8 mouse cellular contexts compared by ENCODE assay signal in genomic region chr3:76074060-76074707, GRCm38 (mm10). TPM values are rescaled to one million over a fixed set of nuclear protein-coding genes. Genes with fewer than 3 reads are reported as not detected.
A peak's percentile ranks its signal among the peaks of the same experiment; 100 is the strongest.
DNase-seq lines count a peak whose midpoint lies in the region; ATAC-seq lines count a peak whose summit lies in the region.

Fstl5 (plus strand) TSS chr3:76074270.

- H3K9ac ChIP-seq in midbrain, embryonic 15.5 days = peak within 1 kb of the TSS; percentile 60
- no peak within 1 kb of the TSS for H3K9ac ChIP-seq in stomach, embryonic 15.5 days

- 0 out of 2 replicates have a peak, but pooled peaks cover 4% of the 10 kb centered on the region for H3K4me1 ChIP-seq in midbrain, embryonic 15.5 days
- H3K4me1 ChIP-seq in stomach, embryonic 15.5 days = peaks cover 4% of the 10 kb centered on the region; the same call in 1 of the 2 replicates

- H3K4me2 ChIP-seq in midbrain, embryonic 15.5 days = peak within 1 kb of the TSS; percentile 71
- peak within 1 kb of the TSS; percentile 59 for H3K4me2 ChIP-seq in stomach, embryonic 15.5 days

- intact Hi-C loops in gastrocnemius, postnatal 36 days (cut with DNase I) = no loop called here
- intact Hi-C loops in left cerebral cortex, postnatal 25 days (cut with DNase I) = no loop called here

- peak within 1 kb of the TSS; percentile 62 for H3K27ac ChIP-seq in midbrain, embryonic 15.5 days
- H3K27ac ChIP-seq in stomach, embryonic 15.5 days = no peak within 1 kb of the TSS

- H3K27me3 ChIP-seq in midbrain, embryonic 15.5 days (replicated peaks) = no peaks in the 10 kb centered on the region
- no peaks in the 10 kb centered on the region for H3K27me3 ChIP-seq in stomach, embryonic 15.5 days (replicated peaks)

- ATAC-seq in midbrain, embryonic 15.5 days (replicated peaks) = peak; percentile 94
- peak; percentile 31; the same call in 1 of the 2 replicates for ATAC-seq in stomach, embryonic 15.5 days (ENCODE audit: insufficient read depth, low FRiP score, low read depth)

- H3K9me3 ChIP-seq in midbrain, embryonic 15.5 days = no peaks in the 10 kb centered on the region
- H3K9me3 ChIP-seq in stomach, embryonic 15.5 days = no peaks in the 10 kb centered on the region

- peak; percentile 19 to 48 for DNase-seq in gastrocnemius, postnatal 4 days (ENCODE audit: low spot score in 2 of 2)
- no peak for DNase-seq in gastrocnemius, postnatal 36 days
- DNase-seq in cerebellum, adult 9-10 months = peak; percentile 95
- DNase-seq in frontal cortex, adult 2 months (ENCODE audit: extremely low spot score in 1 of 2, low spot score in 1 of 2) = peak; percentile 62 to 84
- peak; percentile 11 for DNase-seq in kidney, adult 11 months
- DNase-seq in left cerebral cortex, postnatal 25 days (ENCODE audit: low spot score in 2 of 2) = peak; percentile 78 to 83

- under 1% methylated on average over 28 of the region's 28 CpGs for WGBS in midbrain, embryonic 15.5 days
- under 1% methylated on average over 28 of the region's 28 CpGs for WGBS in stomach, embryonic 15.5 days

- peak within 1 kb of the TSS; percentile 54 for H3K4me3 ChIP-seq in midbrain, embryonic 15.5 days
- H3K4me3 ChIP-seq in stomach, embryonic 15.5 days (replicated peaks) = peak within 1 kb of the TSS; percentile 32

- H3K36me3 ChIP-seq in midbrain, embryonic 15.5 days (replicated peaks) = no peaks in the 10 kb centered on the region
- no peaks in the 10 kb centered on the region for H3K36me3 ChIP-seq in stomach, embryonic 15.5 days

RNA-seq across cellular contexts. Expression of gene Fstl5, which starts in this region (rescaled TPM):
- total RNA-seq in gastrocnemius, postnatal 4 days (2021) = not detected
- not detected for total RNA-seq in gastrocnemius, postnatal 36 days (2021)
- polyA plus RNA-seq in frontal cortex, adult 2 months (2012; rRNA removed) = 14.6 and 17.5 TPM in 2 replicates
- total RNA-seq in left cerebral cortex, postnatal 25 days (2021) = 10 to 100 TPM; 19.3 to 19.8 TPM
- polyA plus RNA-seq in midbrain, embryonic 15.5 days (2015; fragmentation: Nextera tagmentation; extraction: Ambion mirVana) = 49.9 and 52.4 TPM in 2 replicates
- 4.6 and 4.7 TPM in 2 replicates for polyA plus RNA-seq in stomach, embryonic 15.5 days (2015; fragmentation: Nextera tagmentation; extraction: Ambion mirVana)

Comparison
In these comparisons a context has a peak if more than half of its experiments do, and no peak if none do; other contexts are left out.
1. RNA of gene Fstl5 (total RNA-seq): 19.3 to 19.8 TPM in left cerebral cortex, postnatal 25 days; not detected in gastrocnemius, postnatal 4 days and not detected in gastrocnemius, postnatal 36 days; every median in the first group is over 10 times any median in the second.
2. Peak in DNase-seq in gastrocnemius, postnatal 4 days; RNA of the gene not detected or under 1 TPM.
3. DNase-seq: peak in cerebellum, adult 9-10 months (single experiment), frontal cortex, adult 2 months (2 of 2), kidney, adult 11 months (single experiment) and left cerebral cortex, postnatal 25 days (2 of 2); none in gastrocnemius, postnatal 36 days (0 of 2).